Mouse (Mus musculus) ES-Bruce4 (cell line): ENCODE results near the gene Smok3c.

Experiments used
- CTCF ChIP-seq: IDR thresholded peaks from one replicate; pipeline ENCODE4 v1.8.1; 2011; ENCODE audit warnings: low read depth, low read length
- EP300 ChIP-seq: IDR thresholded peaks from 2 replicates; pipeline ENCODE4 v1.6.1; 2011; ENCODE audit warnings: low read depth, low read length; ENCODE audit not compliant: insufficient read depth
- POLR2A ChIP-seq: IDR thresholded peaks from one replicate; pipeline ENCODE4 v1.8.1; 2011; ENCODE audit warnings: low read length; ENCODE audit not compliant: insufficient read depth

- no peak for TF ChIP-seq EP300
- TF ChIP-seq CTCF: no peak
- TF ChIP-seq POLR2A: no peak
These were observed 20.8 kb downstream of the Smok3c start for GRCm38 (mm10) chr5:138073803-138074202.
